Mouse (Mus musculus) gastrocnemius, adult 8-10 months (tissue): Measurements from ENCODE around the gene Eif4ebp2. TPM values are rescaled to one million over a fixed set of nuclear protein-coding genes. Genes with fewer than 3 reads are reported as not detected.
A peak's percentile ranks its signal among the peaks of the same experiment; 100 is the strongest.

Experiments used
- DNase-seq, 2 experiments: peaks; one replicate each; pipeline ENCODE4 v3.0.0; 2022; ENCODE audit warnings: low spot score in 2 of 2
- total RNA-seq, 4 experiments: library from RNA; stranded (reverse); gene quantifications; 2 replicates each; pipeline ENCODE4 v1.2.4; 2022

Eif4ebp2 gene
- total RNA-seq, 4 experiments from 2014 or later: 154 to 242 (median 183) TPM

GRCm38 (mm10) chr10:61383715-61384047, 68.8 kb downstream of the Eif4ebp2 start:
- DNase-seq: no peak

GRCm38 (mm10) chr10:61383021-61383714, 69.3 kb downstream of the Eif4ebp2 start, which contains the start of gene Pald1:
Gene Pald1 (minus strand): TSS chr10:61383530.
- peak; percentile 53 to 73 for DNase-seq

DNA sequence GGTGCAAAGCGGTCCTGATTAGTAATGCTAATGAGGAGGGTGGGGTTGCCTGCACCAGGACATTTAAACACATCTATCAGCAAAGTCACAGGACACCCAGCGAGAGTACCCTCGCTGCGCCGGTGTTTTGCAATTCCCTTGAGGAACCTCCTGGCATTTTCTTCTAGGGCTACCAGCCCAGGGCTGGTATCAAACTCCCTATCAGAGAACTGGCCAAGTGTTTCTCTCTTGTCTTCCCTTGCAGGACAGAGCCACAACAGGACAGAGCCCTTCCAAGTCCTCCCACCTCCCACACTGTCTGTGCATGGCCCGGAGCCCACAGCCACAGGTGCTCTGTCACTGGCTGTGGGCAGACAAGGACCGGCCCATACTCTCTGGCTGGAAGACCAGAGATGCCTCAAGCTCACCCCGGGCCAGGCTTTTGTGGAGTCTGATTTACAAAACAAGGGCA, 70.2 kb downstream of the Eif4ebp2 start:
- DNase-seq: no peak

- no peak for DNase-seq
These were observed 70.6 kb downstream of the Eif4ebp2 start for GRCm38 (mm10) chr10:61381823-61382222.

DNA sequence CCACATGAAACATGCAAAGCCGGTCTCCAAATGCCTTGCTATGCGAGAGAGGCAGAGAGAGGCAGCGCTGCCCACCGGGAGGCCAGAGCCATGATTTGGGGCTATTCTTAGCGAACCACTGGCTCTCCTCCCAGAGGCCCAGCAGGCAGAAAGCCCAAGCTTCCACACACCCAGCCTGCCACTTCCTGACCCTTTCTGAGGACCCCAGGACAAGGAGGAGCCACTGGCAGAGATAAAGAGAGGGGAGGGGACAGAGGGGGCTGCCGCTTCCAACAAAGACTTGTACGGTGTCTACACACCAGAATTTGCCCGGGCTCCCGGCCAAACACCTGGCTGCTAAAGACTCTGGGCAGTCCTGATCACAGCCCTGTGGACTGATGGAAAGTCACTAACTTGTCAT, 72.3 kb downstream of the Eif4ebp2 start:
- DNase-seq: peak; percentile 41 to 56

DNA sequence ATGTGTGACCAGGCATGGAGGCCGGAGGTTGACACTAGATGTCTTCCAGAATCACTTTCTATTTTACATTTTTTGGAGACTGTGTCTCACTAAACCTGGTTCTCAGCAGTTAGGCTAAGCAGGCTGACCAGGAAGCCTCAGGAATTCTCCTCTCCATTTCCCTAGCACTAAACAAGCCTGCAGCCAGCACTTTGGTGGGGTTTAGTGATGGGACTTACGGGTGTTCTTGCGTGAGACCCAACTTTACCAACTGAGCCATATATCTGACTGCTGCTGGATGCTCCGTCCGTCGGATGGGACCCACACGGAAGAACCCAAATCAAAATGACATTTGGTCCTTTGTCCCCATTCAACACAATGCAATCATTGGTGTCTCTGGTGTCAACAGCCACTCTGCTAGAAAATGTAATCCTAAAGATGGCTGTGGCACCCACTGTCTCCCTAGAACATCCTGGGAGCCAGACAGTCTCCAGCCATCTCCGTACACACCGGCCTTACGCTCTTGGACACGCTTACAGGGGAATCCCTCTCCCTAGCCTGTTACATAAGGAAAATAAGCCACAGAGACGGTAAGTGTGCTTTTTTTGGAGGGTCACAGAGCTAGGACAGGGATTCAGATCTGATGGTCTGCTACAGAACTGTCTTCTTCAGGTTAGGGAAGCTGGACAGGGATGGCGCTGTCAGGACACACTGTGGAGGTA, 73.0 kb downstream of the Eif4ebp2 start:
- no peak for DNase-seq

DNA sequence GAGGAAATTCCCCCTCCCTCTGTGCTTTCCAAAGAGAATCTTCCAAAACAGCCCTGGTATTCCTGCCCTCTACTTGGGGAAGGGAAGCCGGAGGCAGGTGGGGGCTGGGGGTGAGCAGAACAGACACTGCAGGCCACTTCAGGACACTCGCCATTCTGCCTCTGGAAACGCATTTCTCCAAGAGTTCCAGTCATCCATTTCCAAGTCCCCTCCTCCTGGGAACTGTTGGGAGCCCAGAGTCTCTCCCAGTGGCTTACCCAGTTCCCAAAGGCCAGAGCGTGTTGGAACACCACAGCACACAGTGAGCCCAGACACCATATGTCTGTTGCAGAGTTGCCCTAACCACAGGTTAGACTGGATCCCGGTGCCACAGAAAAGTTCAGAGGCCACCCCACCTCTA, 73.8 kb downstream of the Eif4ebp2 start:
- no peak for DNase-seq

Other genes starting within 250 kb of the Eif4ebp2 start
- under 1 TPM; 0.31 to 0.58 (median 0.47) TPM for gene Adamts14, start 179.2 kb downstream of the Eif4ebp2 start, total RNA-seq
- not detected for gene Prf1, start 154.8 kb downstream of the Eif4ebp2 start, total RNA-seq
- 1 to 10 TPM; 2.7 to 5.7 (median 4.5) TPM for gene Pald1, start 69.1 kb downstream of the Eif4ebp2 start, total RNA-seq
- under 1 TPM in 3 of 4 experiments, not detected in 1; 0.12 to 0.24 (median 0.13) TPM for gene Nodal, start 34.7 kb downstream of the Eif4ebp2 start, total RNA-seq
- gene Lrrc20, start 23.1 kb upstream of the Eif4ebp2 start, total RNA-seq: 100 to 1,000 TPM; 151 to 195 (median 168) TPM
- gene Npffr1, start 142.8 kb upstream of the Eif4ebp2 start, total RNA-seq: not detected
- gene Ppa1, start 195.9 kb upstream of the Eif4ebp2 start, total RNA-seq: 10 to 100 TPM; 52.1 to 64.3 (median 60.7) TPM
- gene Sar1a, start 227.6 kb upstream of the Eif4ebp2 start, total RNA-seq: 100 to 1,000 TPM; 119 to 156 (median 128) TPM
- gene Tysnd1, start 242.9 kb upstream of the Eif4ebp2 start, total RNA-seq: 10 to 100 TPM; 12.6 to 16.1 (median 14.5) TPM